Mouse (Mus musculus): ENCODE measurements at regions not wholly inside any gene's neighbourhood (a gene's known extent, or its start where the extent isn't known, plus 50 kb on each side); places are given as distances from the start of the nearest gene placed in this dataset.

DNA sequence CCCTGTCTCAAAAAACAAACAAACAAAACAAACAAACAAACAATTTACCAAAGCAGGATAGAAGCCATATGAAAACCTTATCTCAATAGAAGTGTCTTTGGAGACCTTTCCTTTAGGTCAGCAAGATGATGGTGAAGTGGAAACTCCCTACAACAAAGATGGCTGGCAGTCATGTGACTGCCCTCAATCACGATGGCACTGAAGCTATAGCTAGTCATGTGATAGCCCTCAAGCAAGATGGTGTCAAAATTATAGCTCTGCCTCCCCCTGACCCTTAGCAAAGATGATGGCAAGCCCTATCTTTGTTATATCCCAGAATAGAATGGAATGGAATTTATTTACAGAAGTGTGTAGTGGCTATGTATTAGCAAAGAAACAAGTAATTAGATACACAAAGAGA is 423.2 kb downstream of the 1810013L24Rik start:
- DNase-seq (ENCODE audit: low spot score): no peak

DNA sequence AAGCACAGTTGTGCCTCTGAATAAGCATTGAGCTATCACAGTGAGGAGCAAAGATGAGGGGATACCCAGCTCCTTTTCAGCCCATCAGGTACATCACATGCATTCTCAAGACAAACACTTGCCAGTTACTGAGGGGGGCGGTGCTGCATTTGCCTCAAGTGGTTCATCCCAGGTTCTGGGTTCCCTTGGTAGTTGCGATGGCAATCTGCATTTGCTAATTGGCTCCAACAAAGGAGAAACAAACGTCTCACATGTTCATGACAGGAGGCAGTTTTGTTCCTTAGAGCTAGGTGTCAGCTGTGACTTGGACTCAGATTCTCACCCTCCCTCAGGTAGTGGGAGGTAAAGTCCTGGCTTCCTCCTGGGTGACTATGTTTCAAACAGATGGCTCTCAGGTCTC is 425.5 kb downstream of the 1810013L24Rik start:
- DNase-seq (ENCODE audit: low spot score): no peak

DNA sequence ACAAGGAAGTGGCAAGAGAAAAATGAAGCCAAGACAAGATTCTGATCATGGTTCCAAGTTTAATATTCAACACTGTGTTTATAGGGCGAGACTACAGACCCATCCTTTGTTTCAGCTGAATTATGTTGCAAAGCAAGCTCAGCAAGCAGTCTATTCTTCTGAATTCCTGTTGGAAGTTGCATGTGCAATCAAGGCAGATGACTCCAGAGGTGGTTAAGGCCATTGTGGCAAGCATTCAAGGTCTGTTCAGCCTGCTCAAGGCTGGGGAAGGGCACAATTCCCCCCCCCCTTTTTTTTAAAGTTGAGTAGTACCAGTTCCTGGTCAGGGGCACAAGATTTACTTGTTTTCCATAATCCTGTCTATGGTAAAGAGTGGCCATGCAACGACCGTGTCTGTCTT is 431.1 kb downstream of the 1810013L24Rik start:
- DNase-seq (ENCODE audit: low spot score): no peak

DNA sequence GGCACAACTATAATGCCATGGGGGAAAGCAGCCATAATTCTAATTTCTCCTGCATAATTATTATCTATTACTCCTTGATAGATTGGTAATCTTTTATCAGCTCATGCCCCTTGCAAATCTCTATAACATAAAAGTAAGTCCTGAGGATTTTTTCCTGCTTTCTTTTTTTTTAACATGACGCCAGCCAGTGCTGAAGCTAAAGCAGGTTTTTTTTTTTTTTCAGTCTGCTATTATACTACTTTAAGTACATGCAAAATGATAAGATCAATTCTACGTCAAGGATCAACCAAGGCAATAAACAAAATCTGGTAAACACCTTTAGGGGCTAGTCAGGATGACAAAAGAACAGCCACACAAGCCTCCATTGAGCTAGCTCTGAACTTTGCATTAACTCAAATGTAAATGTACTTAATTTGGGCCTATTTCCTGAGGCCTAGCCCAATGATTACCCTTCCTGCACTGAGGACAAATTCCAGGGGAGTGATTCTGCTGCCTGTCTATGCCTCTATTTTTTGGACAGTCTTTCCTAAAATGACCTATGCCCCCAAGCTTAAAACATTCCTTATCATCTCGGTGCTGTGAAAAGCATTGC is 434.8 kb downstream of the 1810013L24Rik start:
- DNase-seq (ENCODE audit: low spot score): no peak

DNA sequence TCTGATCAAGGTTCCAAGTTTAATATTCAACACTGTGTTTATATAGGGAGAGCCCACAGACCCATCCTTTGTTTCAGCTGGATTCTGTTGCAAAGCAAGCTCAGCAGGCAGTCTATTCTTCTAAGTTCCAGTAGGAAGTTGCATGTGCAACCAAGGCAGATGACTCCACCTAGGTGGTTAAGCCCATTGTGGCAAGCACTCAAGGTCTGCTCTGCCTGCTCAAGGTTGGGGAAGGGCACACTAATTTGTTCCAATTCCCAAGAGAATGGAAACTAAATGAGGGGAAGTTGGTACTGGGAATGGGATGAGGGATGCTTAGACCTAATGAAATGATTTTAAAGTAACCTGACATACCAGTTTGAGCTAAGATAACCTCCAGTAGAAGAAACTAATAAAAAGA is 437.3 kb downstream of the 1810013L24Rik start:
- no peak for DNase-seq (ENCODE audit: low spot score)

DNA sequence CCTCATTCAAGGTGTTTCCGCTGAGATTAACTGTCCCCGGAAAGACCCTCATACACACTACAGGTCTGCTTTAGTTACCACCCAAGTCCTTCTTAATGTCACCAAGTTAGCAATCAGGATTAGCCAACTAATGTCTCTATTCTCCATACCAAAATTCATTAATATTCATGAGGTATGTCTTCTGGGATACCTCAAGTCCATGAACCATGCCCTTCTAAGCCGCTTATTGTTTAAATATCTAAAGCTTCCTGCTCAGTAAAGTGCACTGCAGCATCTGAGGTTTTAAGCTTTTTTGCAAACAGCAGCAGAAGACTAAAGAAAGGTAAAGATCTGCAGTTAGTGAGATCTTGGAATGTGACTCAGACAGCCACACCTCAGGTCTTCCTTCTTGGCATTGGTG is 440.2 kb downstream of the 1810013L24Rik start:
- DNase-seq (ENCODE audit: low spot score): no peak

DNA sequence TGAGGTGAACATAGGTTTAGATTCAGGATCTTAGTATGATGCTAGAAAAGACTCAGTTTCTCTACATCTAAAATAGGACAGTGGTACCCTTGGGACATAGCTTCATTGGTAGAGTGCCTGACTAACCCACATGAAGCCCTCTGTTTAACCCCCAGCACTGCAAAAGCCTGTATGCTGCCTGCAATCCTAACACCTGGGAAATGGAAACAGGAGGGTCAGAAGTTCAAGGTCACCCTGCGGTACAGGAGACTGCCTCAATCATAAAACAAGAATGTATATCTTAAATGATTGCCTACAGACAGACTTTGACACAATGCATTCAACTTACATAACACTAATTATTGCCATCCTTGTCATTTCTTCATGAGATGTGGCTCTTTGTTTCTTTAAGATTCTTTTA is 440.8 kb downstream of the 1810013L24Rik start:
- no peak for DNase-seq (ENCODE audit: low spot score)

DNA sequence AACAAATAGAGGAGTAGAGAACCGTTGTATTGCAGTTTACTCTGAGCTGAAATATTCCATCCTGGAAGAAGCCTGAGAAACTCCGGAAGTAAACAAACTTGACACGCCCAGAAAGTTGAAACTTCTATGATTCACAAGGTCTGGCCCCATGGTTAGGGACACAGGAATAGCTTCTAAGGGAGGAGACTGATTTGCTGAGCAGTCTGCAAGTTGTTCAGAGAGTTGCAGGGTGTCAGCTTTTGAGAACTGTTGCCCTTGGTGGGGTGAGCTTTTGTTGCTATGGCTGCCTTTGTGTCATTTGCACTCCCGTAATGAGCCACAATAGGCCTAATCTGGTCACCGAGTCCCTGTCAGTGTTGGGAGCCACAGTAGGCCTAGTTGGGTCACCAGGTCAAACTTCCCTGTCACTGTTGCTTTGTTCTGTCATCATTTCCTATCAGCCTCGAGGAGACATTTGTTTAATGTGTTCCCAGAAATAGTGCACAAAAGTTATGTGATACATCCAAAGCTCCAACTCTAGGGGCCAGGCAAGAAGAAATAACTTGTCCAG is 443.9 kb downstream of the 1810013L24Rik start:
- DNase-seq (ENCODE audit: low spot score): no peak

DNA sequence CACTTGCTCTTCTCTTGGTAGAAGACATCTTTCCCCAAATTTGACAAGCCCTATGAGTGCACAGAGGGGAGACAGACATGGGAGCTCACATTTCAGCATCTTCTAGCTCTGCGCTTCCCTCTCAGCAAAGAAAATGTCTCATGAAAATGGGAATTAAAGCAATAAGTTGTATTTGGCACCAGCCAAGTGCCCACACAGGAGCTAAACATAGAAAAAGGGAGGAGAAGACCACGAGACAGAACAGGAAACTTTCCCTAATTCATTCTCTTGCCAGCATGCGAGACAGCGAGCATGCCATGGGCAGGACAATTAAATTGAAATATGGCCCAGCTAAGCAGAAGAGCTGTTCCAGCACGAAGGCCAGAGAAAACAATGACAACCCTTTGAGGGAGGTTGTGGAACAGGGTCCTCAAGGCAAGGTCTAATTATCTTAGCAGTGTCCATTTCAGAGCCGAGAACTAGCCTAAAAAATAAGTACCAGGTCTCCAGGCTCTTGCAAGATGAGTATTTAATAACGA is 444.7 kb downstream of the 1810013L24Rik start:
- DNase-seq (ENCODE audit: low spot score): no peak

DNA sequence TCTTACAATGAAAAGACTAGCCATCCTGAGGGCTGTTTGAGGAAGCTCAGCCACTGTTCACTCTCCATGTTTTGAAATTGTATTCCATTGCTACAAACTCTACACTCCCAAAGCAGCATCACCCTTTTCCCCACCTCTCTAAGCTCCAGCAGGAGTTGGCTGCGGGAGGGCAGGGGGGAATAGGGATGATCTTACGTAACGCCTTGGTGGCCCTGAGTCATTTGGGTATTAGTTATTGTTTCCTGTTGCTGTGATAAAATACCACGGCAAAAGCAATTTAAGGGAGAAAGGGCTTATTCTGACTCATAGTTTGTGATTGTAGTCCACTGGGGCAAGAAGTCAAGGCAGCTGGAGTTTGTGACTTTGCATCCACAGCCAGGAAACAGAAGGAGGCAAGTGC is 445.5 kb downstream of the 1810013L24Rik start:
- no peak for DNase-seq (ENCODE audit: low spot score)

DNA sequence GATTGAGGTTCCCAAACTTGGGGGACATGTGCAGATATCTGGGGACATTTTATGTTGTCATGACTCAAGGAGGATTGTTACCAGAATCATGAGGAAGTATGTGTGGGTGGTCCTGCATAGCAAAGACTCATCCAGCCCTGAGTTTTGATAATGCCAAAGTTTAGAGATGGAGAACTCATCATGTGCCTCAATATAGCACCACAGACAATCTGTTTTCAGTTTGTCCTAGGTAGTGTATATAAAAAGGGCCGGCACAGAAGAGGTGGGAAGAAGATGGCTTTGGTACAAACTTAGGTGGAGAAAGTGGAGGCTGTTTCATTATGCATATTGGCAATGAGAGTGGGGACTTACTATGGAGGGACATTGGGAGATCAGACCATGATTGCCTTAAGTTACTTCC is 447.2 kb downstream of the 1810013L24Rik start:
- DNase-seq (ENCODE audit: low spot score): no peak

DNA sequence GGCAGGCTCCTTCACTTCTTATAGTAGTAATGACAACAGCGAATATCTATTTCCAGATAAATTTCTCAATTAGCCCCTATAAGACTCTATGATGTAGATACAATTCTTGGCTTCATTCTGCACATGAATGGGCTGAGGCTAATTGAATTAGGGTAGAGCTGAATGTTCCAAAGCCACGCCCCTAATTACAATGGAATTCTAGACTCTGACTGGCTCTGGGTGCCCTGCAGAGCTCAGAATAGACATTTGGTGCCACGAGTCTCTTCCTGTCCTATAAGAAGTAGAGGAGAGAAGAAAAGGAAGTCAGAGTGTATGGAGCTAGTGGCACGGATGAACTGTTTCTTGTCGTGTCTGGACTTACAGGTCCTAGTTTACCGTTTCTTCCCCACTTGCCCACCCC is 449.8 kb downstream of the 1810013L24Rik start:
- no peak for DNase-seq (ENCODE audit: low spot score)

DNA sequence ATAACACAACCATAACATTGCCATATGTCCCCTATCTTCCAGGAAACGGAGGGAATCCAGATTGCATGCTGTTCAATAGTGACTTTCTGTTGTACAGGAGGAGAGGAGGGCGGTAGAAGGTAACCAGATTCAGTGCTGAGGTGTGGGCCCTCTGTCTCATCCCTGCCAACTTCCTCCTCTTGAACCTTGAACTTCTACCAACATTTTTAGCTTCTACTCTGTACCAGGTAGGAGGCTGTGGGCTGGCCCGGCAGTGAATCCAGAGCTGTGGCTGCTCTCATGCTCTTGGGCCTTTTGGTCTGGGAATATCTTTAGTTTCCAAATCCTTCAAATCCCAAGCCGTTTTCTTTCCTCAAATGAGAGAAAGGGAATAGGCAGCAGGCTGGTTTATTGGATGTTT is 450.5 kb downstream of the 1810013L24Rik start:
- no peak for DNase-seq (ENCODE audit: low spot score)

DNA sequence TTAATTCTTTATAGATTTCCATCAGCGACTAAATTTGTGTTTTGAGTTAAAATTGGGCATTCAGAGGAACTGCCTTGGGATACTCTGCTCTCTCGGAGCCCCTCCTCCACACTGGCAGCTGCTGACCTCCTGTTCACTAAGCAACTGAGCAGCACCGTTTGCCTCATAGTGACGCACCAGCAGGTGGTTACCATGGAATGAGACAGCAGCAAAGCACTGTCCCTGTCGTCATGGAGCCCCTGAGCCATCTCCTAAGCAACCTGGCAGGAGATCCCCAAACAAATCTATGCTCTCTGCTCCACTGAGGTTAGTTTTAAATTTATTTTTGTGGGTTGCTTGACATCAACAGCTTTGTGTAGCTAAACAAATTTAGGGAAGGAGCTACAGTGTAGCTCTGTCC is 451.0 kb downstream of the 1810013L24Rik start:
- DNase-seq (ENCODE audit: low spot score): no peak

DNA sequence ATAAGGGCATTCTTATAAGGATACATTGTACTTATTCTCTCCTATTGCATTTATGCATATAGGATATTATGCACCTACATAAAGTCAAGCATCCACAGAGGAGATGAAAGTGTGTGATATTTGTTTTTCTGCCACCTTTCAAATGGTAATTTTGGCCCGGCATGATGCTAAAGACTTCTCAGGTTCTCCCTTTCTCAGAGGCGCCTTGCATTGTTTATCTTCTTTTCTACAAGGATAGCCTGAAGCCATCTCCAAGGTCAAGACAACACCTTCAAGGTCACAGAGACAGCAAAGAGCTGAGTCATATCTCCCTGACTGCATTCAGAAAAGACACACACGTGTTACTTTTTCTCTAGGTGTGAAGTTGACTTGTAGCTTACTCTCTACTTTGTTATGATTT is 454.5 kb downstream of the 1810013L24Rik start:
- no peak for DNase-seq (ENCODE audit: low spot score)

DNA sequence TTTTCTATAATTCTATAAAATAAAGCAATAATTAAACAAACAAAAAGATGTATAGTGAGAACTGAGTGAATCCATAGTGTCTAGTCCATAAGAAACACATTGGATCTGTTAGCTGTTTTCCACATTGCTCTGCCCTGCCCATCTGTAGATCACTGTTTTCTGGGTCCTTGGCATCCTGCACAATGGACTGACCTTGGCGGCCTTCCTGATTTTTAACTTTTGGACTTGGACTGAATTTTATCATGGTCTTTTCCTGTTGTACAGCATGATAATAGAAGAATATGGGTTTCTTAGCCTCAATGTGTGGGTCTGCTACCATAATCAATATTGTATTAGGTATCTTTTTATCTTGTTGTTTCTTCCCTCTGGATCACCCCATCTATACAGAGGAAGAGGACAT is 456.0 kb downstream of the 1810013L24Rik start:
- no peak for DNase-seq (ENCODE audit: low spot score)

DNA sequence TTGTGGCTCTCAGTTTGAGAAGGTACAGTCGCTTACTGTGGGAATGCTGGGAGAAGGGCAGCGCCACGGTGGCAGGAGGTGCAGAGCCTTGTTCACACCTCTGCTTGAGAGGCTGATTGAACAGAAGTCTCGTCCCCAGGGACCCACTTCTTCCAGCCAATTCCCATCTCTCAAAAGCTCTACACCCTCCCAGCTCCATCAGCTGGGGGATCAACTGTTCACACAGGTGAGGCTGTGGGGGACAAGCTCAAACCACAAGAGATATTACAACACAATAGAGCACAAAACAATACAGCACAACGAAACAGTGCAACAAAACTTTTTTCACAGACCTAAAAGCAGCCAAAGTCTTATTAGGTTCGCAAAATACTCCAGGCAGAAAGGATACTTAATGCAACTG is 457.7 kb downstream of the 1810013L24Rik start:
- no peak for DNase-seq (ENCODE audit: low spot score)

DNA sequence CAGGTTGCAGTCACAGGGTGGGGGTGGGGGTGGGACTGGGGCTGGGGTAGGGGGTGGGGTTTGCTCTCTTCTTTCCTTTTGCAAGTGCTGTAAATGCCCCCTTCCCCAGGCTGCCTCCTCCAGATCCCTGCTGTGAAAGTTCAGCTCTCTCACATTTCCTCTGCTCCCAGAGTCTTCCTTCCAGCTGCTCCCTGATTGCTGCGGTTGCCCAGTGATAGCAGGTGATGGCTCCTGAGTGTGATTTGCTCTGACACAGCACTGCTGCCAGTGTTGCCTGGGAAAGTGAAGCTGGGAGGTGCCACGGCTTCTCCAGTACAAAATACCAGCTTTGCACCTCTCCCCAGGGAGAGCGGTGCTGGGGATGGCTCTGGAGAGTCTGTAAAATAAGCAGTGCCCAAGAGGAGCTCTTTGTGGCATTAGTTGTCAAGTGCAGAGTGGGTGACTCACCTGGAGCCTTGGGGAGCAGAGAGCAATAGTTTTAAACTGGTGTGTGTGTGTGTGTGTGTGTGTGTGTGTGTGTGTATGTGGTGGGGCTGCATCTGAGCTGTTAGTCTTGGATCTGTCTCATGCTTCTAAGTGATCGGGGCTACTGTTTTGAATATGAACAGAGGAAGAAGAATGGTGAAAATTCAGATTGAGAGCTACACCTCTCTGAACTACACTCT is 461.6 kb downstream of the 1810013L24Rik start:
- DNase-seq (ENCODE audit: low spot score): no peak

DNA sequence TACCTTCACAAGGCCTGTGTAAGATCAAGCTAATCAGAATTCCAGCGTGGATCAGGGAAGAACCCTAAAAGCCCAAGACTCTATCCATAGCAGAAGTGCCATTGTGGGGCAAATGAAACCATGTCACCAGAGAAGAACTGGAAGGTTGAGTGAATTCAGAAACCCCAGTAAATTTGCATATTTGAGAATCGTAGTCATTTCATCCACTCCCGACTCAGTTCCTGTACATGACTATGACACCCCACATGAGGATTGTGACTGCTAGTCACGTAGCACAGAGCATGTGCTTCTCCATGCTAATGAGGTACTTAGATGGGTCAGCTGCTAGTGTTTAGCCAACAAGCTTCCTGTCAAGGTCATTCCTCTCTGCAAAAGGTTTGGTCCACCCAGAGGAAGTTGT is 473.2 kb downstream of the 1810013L24Rik start:
- DNase-seq (ENCODE audit: low spot score): no peak

DNA sequence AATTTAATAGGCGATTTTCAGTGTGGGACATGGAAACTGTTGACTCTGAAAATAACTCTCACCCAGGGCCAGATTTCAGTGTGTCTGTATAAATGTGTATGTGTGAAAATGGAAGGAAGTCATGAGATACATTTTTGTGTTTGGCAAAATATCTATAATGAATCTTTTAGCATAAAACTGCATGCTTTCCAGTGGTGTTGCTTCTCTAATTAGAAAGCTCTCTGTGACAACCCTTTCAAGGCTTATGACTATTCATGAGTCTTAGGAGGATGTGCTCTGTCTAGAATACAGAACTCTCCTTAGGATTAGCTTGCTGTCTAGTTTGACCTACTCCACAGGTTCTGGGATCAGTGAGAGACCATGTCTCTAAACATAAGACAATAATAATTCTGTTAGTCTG is 474.2 kb downstream of the 1810013L24Rik start:
- DNase-seq (ENCODE audit: low spot score): no peak

DNA sequence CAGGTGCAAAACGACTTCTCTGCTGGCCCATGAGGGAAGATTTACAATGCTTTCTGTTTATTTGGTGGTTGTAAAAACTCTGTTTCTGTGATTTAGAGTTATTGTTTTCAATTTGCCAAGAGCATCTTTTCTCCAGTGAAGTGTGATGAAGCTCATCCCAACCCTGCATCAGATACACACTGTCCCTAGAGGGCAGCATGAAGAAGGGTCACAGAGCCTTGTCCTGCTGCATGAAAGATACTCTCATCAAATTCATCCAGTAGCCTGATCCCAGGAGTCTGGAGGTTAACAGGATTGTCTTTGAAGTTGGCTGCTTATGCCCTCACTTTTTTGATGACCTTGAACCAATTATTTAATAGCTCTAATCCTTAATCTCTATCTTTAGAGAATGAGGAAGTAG is 480.8 kb downstream of the 1810013L24Rik start:
- no peak for DNase-seq (ENCODE audit: low spot score)

DNA sequence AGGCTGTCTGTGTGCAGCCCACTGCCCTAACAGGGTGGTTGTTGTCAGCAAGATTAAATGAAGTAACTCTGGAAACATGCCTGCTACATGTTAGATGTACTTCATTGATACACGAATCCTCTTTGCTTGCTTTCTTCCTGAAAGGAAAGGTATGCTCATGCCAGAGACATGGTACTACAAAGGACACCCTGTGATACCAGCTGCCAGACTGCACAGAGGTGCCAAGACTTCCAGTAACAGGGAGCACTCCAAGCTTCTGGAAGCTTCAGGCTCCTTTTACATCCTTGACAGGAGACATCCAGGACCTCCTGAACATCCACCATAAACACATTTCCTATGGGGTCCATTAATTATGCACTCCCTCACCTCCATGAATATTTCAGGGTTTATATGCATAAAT is 505.7 kb downstream of the 1810013L24Rik start:
- DNase-seq (ENCODE audit: low spot score): no peak

DNA sequence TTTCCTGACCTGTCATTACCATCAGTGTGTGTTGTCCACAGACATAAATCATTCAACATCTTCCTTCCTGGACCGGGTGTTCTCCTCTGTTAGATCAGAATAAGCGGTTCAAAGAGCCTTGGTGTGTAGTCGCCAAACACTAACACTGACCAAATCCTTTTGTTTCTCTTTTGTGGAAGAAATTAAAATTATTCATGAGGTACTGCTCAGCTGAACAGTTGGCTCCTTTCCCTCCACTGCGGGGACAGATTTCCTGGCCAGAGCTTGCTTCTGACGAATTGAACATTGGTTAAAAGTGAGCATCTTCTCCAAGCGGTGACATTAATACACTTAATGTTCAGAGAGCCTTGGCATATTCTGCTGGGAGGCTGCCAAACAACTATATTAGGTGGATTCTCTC is 506.2 kb downstream of the 1810013L24Rik start:
- no peak for DNase-seq (ENCODE audit: low spot score)

DNA sequence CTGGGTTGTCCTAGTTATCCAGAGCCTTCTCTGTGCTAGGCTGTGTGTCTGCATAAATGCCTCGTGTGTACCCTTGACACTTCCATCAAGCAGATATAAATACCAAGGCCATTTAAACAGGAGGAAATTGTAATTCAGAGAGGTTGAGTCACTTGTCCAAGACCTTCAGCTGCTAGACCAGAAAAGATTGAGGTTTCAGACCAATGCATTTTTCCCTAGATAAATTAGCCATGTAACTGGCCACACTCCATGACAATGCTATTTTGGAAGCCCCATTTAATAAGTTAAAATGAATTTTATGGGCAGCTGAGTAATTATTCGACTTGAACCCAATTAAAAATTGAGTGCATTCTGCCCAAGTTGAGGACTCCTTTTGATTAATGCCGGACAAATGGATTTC is 509.6 kb downstream of the 1810013L24Rik start:
- no peak for DNase-seq (ENCODE audit: low spot score)
